Mouse (Mus musculus) myocyte (in vitro differentiated cells): ENCODE data around the gene Larp1b.

Experiments
- CEBPB ChIP-seq: IDR thresholded peaks from 2 replicates; pipeline ENCODE4 v1.6.1; 2011; ENCODE audit warnings: mild to moderate bottlenecking, moderate library complexity; ENCODE audit not compliant: poor library complexity, insufficient read depth, severe bottlenecking
- E2F4 ChIP-seq: IDR thresholded peaks from one replicate; pipeline ENCODE4 v1.6.1; 2011; ENCODE audit warnings: mild to moderate bottlenecking, control low read depth, moderate library complexity; ENCODE audit not compliant: insufficient read depth
- MAX ChIP-seq: IDR thresholded peaks from one replicate; pipeline ENCODE4 v1.6.1; 2011; ENCODE audit warnings: low read depth, mild to moderate bottlenecking, control low read depth
- MYOD1 ChIP-seq, 3 experiments: IDR thresholded peaks; one replicate each; pipeline ENCODE4 v1.6.1; 2011; ENCODE audit warnings: control low read depth in 2 of 3, low read depth in 2 of 3, mild to moderate bottlenecking in 2 of 3, moderate library complexity in 1 of 3; ENCODE audit not compliant: insufficient read length in 2 of 3, control insufficient read depth in 1 of 3
- MYOG ChIP-seq, 3 experiments: IDR thresholded peaks; one replicate each; pipeline ENCODE4 v1.6.1; 2011; ENCODE audit warnings: control low read depth in 2 of 3, low read depth in 2 of 3, mild to moderate bottlenecking in 2 of 3; ENCODE audit not compliant: insufficient read length in 2 of 3, control insufficient read depth in 1 of 3, insufficient read depth in 1 of 3
- POLR2A ChIP-seq: IDR thresholded peaks from one replicate; pipeline ENCODE4 v1.6.1; 2011; ENCODE audit warnings: low read depth, mild to moderate bottlenecking, control low read depth, moderate library complexity; ENCODE audit not compliant: insufficient read length
- POLR2AphosphoS2 ChIP-seq: IDR thresholded peaks from one replicate; pipeline ENCODE4 v1.6.1; 2011; ENCODE audit warnings: low read depth, control low read depth; ENCODE audit not compliant: insufficient read length
- SRF ChIP-seq: IDR thresholded peaks from one replicate; pipeline ENCODE4 v1.6.1; 2011; ENCODE audit warnings: low read depth; ENCODE audit not compliant: control insufficient read depth, insufficient read length
- TCF12 ChIP-seq: IDR thresholded peaks from one replicate; pipeline ENCODE4 v1.6.1; 2011; ENCODE audit warnings: mild to moderate bottlenecking, control low read depth; ENCODE audit not compliant: poor library complexity, insufficient read depth, severe bottlenecking
- USF1 ChIP-seq: IDR thresholded peaks from one replicate; pipeline ENCODE4 v1.6.1; 2011; ENCODE audit warnings: low read depth, mild to moderate bottlenecking, control low read depth, moderate library complexity

- TF ChIP-seq POLR2A (no peak), POLR2AphosphoS2 (no peak), TCF12 (no peak), CEBPB (no peak), MYOD1 (IDR thresholded peaks at IDR 0.05; ENCODE audit: control insufficient read depth in 1 of 3, insufficient read length in 2 of 3, low read depth in 2 of 3) (no peak), SRF (no peak), MAX (no peak), USF1 (no peak), MYOG (IDR thresholded peaks at IDR 0.05; ENCODE audit: control insufficient read depth in 1 of 3, insufficient read depth in 1 of 3, insufficient read length in 2 of 3, low read depth in 2 of 3) (no peak), E2F4 (no peak)
Observed at GRCm38 (mm10) chr3:41075376-41075775, 125.7 kb downstream of the Larp1b start.
